Mouse (Mus musculus) E14TG2a.4 (cell line): ENCODE data around the gene Ppp6r2.

Experiments used
- CTCF ChIP-seq: conservative IDR thresholded peaks from 2 replicates; pipeline ENCODE4 v1.5.1; 2014; ENCODE audit warnings: low read length
- POU5F1 ChIP-seq: IDR thresholded peaks from 2 replicates; pipeline ENCODE4 v1.6.1; 2014; ENCODE audit warnings: low read length, borderline replicate concordance

DNA sequence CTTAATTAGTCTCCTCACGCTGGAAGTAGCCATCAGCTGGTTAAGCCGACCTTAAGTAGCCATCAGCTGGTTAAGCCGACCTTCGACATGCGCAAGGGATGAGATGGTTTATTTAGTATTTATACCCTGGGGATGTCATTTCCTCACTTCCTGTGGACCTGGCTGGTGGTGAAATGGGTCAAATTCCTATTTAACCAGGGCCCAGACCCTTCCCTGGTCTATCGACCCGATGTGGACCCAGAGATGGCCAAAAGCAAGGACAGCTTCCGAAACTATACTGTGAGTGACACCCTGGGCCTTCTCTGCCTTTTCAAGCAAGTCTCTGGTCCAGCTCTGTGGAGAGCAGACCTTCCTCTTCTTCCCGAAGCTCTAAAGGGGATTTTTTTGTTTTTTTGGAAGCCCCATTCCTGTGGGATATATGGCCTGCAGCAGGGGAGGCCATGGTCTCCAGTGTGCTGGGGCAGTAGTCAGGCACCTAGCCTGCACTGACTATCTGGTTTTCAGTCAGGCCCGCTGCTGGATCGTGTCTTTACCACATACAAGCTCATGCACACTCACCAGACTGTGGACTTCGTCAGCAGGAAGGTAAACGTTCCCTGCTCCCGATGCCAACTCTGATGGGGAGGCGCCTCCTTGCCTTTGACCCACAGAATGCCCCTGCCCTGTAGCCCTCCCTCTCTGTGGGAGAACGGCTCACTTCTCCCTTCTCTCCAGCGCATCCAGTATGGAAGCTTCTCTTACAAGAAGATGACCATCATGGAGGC is 123.6 kb downstream of the Ppp6r2 start:
- no peak for TF ChIP-seq CTCF
- TF ChIP-seq POU5F1, result no peak
